Mouse (Mus musculus) urinary bladder, postnatal 10 days (tissue): ENCODE measurements around the gene Thbd.

Source experiments
- DNase-seq: peaks from one replicate; pipeline ENCODE4 v3.0.0; 2022; ENCODE audit warnings: low spot score

Thbd gene

DNA sequence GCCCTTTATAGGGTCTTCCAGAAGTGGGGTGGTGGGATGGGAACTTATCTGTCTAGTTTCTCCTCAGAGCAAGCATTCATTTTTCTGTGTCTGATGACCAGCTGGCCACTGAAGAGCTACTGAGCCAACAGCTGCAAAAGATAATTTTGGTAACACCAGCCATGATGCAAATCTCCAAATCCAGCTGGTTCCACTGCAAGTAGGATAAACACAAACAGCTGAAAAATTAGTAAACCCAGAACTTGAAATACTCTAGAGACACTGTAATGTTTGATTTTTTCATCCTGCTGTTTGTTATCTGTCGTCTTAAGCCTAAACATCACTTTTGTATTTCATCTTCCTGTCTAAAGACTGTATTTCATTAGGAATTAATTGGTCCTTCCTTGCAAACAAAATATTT is 13.7 kb upstream of the Thbd start:
- DNase-seq = no peak

DNA sequence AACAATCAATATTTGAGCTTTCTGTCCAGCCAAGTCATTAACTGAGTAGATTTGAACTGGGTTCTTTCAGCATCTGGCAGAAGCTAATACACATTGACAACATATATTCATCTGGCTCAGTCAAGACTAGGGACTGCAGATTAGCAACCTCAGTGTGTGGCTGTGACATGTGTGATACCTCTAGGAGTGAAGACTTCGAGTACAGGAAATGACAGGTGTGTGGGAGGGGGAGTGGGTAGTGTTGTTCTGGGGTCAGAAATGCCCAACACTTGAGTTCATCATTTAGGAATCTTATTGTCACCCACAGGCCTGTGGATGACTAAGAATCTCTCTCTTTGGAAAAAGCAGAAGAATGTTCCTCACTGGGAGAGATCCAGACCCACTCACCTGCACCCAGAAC is 13.1 kb upstream of the Thbd start:
- no peak for DNase-seq

DNA sequence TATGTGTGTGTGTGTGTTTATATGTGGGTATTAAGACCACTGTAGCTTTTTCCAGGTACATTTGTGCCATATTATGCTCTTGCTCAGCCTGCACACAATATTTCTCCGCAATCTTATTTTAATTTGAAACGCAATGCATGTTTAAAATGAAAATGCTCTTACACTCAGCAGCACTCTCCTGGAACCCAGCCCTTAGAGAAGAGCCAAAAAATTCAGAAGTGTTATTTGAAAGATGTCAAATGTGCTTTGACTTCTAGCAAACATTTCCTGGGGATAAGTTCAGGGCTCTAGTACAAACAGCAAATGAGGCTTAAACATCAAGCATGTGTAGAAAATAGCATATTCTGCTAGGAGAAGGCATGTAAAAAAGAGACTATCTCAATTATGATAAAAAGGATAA is 11.8 kb upstream of the Thbd start:
- no peak for DNase-seq

DNA sequence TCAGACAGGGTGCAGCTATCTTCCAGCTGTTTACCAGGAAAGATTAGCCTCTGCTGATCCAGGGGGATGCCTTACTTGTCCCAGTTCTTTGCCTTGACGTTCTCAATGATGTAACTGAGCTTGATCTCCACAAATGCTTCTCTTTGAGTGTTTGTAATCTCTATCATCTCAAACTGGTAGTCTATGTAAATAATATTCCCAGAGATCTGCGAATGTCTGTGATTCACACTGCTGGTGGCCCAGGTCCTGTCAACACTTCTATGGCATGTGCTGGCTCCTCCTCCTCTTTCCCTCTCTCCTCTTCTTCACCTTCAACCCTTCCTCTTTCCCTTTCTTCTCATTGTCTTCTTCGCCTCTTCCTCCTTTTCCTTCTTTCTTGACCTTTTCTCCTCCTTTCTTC is 11.2 kb upstream of the Thbd start:
- no peak for DNase-seq

DNA sequence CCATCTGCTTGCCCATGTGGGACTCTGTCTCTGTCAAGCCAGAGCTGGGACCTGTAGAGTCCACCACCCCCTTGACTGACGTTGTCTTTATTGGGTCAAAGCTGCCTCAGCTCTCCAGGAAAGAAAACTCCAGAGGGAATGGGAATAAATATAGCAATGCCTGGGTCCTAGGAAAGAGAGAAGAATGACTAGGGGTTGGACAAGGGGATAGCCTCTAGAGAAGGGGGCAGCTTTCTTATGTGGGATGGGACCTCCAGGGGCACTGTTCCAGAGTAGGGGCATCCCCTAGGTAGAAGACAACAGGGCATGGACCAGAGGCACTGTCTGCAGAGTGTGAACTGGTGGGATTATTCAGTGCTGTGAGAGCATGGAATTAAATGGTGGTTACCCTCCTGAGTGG is 1.8 kb upstream of the Thbd start:
- DNase-seq = no peak

DNA sequence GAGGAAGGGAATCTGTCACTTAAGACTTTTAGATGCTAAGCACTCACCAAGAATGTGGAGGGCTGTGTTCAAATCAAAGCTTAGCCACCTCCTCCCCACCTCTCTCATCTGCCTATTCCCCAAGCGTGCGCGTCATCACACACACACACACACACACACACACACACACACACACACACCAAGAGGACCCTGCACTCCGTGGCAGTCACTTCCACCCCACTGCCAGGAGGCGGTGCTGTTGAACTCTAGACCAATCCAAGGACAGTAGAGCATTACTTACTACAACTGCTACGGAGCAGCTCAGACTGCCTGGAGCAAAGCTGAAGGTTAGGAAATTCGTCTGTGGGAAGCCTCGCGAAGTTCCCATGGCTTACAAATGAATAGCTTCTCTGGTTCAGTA is 1.2 kb upstream of the Thbd start:
- DNase-seq = peak; percentile 37

DNA sequence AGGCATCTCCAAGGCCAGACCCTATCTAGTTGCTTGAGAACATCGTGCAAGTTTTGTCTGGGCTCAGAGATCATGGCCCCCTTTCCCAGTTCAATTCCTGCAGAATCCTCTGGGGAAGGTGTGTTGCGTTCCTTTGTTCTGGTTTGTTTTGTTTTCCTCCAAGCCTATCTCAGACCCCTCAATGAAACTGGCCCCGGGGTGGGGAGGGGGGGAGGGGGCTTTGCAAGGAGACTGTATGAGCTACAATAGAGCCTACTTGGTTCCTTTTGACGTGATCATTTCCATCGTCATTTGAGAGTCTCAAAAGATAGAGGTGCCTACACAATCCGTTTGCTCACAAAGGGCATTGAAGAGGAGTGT is 753 bp upstream of the Thbd start:
- no peak for DNase-seq

DNA sequence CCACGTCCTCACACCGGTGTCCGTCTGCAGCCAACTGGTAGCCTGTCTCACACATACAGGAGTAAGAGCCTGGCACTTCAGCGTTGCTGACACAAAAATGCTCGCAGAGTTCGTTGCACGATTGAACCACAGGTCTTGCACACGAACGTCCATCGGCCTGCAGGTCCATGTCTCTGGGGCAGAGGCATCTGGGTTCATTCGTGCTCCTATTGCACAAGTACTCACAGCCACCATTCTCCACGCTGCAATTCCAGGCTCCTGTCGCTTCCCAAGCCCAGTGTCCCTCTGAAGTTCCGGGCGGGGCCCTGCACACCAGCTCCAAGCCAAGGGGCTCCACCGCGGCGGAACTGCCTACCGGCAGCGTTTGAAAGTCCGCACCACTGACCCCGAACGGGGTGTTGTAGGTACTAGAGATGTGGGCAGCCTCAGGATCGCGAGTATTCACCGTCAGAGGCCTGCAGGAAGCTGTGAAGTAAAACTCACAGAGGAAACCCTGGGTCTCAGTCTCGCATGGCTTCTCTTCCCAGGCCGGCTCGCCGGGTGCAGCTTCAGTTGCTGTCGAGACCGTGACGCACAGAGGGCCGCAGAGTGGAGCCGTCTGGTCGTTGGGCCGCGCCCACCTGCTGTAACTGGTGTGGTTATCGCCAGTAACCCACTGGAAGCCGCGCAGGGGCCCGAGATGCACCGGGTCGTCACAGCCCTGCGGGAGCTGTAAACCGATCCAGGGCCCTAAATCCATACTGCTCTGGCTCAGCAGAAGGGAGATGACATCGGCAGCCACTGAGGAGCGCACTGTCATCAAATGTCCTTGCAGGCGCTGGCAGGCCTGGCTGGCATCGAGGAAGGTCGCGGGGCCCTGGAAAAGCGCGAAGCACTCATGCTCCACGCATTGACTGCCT is 768 bp downstream of the Thbd start:
- no peak for DNase-seq

DNA sequence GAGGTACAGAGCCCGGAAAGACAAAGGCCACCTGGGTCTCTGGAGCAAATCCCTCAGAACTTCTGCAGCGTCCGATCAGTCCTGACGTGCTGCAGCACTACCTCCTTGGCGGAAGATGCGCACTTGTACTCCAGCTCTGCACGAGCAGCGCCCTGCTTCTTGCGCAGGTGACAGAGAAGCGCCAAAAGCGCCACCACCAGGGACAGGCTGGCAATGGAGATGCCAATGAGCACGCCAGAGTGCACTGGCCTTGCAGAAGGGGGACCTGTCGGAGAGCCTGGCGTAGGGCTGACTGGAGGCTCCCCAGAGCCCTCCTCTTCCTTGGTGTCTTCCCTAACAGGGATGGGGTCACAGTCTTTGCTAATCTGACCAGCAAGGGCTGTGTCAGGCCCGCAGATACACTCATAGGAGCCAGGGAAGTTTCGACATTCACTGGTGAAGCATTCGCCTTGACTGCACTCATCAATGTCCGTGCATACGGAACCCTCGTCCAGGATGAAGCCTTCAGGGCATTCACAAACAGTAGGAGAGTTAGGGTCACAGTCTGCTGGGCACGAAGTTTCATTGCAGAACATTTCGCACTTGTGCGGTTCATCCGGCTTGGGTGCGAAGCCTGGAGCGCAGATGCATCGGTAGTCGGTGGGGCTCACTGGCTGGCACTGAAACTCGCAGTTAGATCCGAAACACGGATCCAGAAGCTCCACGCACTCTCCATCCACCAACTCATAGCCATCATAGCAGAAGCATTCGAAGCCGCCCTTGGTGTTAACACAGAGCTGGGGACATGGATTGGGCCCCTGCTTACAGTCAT is 1.6 kb downstream of the Thbd start:
- DNase-seq = no peak

DNA sequence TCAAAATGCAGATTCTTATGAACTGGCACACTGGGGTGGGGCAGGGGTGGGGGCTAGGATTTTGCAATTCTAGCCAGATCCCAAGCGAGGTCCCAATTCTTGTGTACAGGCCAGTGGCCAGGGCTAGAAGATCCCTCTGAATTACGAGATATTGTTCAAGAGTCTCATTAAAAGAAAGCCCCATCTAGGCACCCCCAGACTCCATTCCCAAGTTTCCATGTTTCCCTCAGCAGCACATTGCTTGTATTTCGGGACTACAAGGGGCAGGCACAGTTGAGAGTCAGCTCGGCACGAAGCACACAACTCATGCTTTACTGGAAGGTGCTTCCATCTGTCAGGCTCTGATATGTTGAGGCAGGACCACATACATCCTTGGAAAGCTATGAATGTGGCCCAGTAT is 3.1 kb downstream of the Thbd start:
- DNase-seq = no peak

DNA sequence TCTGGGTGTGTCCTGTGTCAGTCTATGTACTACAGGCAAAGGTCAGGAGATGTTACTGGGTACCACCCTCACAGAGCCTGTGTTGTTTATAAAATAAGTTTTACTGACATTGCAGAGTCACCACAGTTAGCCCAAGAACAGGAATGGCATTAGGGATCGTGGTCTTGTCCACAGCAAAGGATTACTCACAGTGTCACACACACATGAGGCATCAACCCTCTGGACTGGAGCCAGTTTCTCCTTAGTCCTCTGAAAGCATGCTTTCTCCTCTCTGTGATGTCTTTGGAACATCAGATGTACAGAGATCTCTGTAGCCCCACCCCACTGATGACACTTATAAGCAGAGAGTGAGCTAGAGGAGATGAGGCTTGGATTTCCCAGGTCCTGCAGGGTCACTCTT is 5.8 kb downstream of the Thbd start:
- DNase-seq = no peak

DNA sequence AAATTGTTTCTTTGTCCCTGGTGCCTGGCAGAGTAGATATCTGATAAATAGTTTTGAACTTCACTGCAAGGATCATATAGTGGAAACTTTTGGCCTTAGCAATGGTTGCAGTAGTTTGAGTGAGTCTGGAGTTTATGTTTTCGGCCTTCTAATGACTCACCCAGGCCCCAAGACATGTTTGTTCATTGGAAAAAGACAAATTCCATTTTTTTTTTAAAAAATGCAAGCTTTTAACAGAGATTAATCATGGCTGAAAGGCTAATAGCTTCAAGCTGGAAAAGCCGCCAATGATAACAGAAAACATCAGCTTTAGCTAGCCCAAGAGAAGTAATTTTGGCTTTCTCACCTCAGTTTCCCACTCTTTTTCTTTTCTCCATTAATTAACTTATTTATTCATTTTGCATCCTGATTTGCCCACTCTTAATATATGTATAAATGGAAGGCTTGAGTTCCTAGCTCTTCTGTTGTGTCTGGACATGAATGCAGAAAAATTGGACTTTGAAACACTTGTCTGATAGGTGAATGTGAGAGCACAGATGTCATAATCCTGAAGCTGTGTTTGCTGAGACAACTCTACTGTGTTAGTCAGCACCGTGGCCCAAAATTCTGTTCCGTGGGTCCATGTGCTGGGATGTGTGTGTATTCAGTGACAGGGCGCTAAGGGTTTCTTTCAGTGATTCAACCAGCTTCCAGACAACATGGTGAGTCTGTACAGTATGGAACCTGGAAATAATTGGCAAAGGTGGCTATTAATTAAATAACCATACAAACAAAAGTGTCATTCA is 8.9 kb downstream of the Thbd start:
- DNase-seq = no peak

DNA sequence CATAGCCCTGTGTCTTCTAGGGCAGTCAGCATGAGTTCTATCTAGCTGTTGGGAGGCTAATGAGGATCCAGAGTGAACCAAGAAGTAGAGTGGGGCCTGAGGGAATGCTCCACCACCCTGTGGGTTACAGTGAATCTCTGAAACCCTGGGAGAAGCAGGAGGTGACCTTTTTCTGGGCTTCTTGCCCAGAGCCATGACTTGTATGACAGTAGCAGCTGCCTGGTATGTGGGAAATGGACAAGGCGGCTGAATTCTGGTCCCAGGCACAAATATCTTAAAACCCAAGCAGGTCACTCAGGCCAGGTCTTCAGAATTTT is 10.2 kb downstream of the Thbd start:
- DNase-seq = no peak

DNA sequence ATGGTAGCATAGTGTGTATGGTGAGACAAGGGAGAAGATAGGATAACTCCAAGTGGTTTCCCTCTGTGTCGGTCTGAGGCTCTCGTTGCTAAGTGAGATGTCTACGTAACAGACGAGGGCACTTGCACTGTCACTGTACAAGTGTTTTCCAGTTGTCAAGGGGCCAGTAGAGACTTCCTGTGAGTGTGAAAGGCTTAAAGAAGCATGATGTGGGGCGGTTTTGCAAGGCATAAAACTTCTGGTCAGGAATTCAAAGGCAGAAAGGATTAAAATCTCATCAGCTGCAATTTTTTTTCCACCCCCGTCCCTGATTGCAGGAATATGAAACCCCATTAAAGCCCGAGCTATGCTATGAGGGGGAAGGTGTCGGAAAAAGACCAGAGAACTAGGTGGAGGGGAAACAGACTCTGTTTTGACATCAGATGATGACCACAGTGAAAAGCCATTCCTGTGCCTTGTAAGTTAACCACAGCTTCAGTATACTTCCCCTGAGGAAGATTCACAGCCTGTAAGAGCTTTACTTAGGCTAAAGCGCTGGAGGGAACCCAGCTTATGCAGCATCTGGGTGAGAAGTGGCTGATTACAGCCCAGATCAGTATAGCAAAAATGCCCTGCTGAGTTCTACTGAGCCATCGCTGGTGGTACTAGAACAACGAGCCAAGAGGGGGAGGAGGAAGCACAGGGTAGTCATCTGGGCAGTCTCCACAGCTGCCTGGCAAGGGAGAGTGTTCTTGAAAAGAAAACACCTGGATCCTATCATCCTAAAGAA is 10.8 kb downstream of the Thbd start:
- DNase-seq = no peak

DNA sequence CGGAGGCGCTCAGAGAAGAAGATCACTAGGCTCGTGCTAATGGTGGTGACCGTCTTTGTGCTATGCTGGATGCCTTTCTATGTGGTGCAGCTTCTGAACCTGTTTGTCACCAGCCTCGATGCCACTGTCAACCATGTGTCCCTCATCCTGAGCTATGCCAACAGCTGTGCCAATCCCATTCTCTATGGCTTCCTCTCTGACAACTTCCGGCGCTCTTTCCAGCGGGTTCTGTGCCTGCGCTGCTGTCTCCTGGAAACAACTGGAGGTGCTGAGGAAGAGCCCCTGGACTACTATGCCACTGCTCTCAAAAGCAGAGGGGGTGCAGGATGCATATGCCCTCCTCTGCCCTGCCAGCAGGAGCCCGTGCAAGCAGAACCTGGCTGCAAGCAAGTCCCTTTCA is 11.8 kb downstream of the Thbd start:
- DNase-seq = no peak

DNA sequence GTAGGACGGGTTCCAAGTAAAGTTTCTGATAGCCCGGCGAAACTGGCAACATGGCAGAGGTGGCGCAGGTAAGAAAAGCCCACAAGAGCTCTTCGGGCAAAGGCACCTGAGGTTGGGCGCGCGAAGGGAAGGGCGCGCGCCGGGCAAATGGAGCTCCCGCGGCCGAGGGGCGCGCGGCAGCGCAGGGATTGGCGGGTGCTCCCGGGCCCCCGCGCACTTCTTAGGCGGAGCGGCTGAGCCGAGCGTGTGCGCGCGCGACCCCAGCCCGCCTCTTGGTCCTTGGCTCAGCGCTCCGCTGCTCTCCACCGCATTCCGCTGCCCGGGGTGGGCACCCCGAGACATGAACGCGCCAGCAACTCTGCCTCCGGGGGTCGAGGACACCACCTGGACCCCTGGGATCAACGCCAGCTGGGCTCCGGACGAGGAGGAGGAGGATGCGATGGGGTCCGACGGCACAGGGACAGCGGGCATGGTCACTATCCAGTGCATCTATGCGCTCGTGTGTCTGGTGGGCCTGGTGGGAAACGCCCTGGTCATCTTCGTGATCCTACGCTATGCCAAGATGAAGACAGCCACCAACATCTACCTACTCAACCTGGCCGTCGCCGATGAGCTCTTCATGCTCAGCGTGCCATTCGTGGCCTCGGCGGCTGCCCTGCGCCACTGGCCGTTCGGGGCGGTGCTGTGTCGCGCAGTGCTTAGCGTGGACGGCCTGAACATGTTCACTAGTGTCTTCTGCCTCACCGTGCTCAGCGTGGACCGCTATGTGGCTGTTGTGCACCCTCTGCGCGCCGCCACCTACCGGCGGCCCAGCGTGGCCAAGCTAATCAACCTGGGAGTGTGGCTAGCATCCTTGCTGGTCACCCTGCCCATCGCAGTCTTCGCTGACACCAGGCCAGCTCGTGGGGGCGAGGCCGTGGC is 12.6 kb downstream of the Thbd start, which contains the start of gene Sstr4:
Gene Sstr4 (plus strand): TSS at position 214 of the 921 bp plus-strand sequence.
- no peak for DNase-seq

DNA sequence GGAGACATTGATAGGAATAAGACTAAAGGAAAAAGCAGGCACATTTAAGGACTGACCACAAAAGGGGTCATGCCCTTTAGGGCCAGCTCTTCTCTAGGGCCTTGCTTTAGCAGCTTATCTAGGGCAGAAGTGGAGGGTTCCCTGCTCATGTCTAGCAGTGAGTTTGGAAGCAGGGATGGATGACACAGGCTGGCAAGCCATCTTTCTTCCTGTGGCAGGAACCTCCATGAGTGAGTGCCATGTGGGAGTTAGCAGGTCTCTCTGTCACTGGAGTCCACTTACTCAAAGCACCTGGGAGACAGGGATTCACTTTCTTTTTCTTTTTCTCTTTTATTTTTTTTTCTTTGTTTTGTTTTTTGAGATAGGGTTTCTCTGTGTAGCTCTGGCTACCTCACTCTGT is 14.1 kb downstream of the Thbd start:
- DNase-seq = no peak

DNA sequence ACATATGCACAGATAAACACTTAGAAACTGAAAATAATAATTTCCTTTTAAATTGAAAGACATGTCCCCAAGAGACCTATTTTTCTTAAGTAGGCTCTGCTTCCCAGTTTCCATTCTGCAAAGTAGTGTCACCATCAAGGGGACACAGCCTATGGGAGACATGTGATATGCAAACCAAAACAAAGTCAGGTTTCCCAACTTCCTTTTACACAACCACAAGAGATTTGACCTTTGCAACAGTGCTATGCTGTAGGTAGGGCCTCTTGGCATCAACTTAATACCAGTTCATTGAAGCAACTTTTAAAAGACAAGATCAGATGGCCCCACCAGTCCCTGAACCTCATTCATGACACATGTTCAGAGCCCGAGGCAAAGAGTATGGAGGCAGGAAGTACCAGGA is 14.8 kb downstream of the Thbd start:
- no peak for DNase-seq

DNA sequence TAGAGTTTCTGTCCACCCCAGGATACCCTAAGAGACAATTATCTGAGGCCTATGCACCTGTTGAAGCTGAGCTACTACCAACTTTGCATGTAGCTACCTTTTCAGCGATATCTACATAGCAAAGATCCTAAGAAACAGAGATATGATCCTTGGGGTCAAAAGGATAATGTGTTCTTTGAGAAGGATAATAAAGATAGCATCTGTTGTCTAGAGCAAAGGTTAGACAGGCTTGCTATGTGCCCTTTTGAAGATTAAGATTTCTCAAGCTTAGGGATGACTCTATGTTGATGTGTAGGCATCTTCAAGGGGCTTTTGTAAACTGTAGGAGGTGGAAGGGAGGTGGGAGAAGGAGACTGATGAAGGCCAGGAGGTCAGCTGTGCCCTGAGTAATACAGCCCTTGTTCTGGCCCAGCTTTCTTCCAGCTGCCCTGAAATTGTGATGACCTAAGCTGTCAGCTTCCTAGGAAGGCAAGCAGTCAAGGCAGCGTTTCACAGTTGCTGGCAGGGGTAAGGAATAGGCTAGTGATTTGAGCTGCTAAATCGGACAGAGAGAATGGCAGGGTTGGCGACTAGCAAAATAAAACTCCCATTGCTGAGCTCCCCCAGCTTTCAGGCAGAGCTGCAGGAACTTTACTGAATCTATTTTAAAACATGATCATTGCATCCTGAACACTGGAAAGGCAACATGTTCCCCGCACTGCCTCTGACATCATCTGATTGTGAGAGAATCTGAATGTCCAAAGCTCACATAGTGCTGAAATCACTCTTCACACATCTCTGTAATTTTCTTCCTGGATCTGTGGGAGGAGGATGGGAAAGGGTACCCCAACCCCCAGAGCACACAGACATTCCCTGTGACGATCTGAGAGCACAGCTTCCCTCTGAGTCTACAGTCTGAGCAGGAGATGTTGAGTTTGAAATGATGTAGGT is 20.1 kb downstream of the Thbd start:
- DNase-seq = no peak

DNA sequence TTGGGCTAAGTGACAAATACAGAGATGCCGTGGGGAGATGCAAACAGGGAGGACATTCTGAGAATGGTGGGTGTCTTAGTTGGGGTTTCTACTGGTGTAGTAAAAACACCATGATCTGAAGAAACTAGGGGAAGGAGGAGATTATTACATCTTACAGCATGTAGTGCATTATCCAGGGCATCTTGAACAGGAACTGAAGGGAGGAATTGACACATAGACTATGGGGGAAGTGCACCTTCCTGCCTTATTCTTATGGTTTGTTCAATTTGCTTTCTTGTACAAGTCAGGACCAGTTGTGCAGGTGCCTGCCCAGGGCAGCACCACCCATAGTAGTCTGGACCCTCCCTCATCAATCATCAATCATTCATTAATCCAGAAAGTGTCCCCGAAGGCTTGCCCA is 21.1 kb downstream of the Thbd start:
- no peak for DNase-seq
